Mouse (Mus musculus) neural tube, embryonic 13.5 days (tissue): ENCODE results near the gene Rgs12. TPM values are rescaled to one million over a fixed set of nuclear protein-coding genes. Genes with fewer than 3 reads are reported as not detected.

Experiments
- ATAC-seq: fragments of 200-750 bp; cut with Nextera tagmentation; 2 replicates; pipeline ENCODE4 v1.8.0; 2017; ENCODE audit warnings: low read depth, mild to moderate bottlenecking, moderate TSS enrichment, moderate library complexity
- H3K27ac ChIP-seq: fragments of 300-500 bp; sonication (generic); replicated peaks from 2 replicates; pipeline ENCODE4 v1.5.1; 2015; ENCODE audit warnings: moderate library complexity, mild to moderate bottlenecking, inconsistent platforms
- H3K27me3 ChIP-seq: fragments of 300-500 bp; sonication (generic); 2 replicates; pipeline ENCODE4 v1.6.1; 2015; ENCODE audit warnings: mild to moderate bottlenecking, inconsistent platforms
- H3K36me3 ChIP-seq: fragments of 300-500 bp; sonication (generic); 2 replicates; pipeline ENCODE4 v1.6.1; 2015; ENCODE audit warnings: mild to moderate bottlenecking, inconsistent platforms
- H3K4me1 ChIP-seq: fragments of 300-500 bp; sonication (generic); replicated peaks from 2 replicates; pipeline ENCODE4 v1.6.1; 2015; ENCODE audit warnings: inconsistent platforms
- H3K4me2 ChIP-seq: fragments of 300-500 bp; sonication (generic); 2 replicates; pipeline ENCODE4 v1.6.1; 2015; ENCODE audit warnings: inconsistent platforms, mild to moderate bottlenecking, moderate library complexity
- H3K4me3 ChIP-seq: fragments of 300-500 bp; sonication (generic); 2 replicates; pipeline ENCODE4 v1.5.1; 2015; ENCODE audit warnings: mild to moderate bottlenecking, inconsistent platforms
- H3K9ac ChIP-seq: fragments of 300-500 bp; sonication (generic); 2 replicates; pipeline ENCODE4 v1.6.1; 2015; ENCODE audit warnings: moderate library complexity, mild to moderate bottlenecking, inconsistent platforms
- H3K9me3 ChIP-seq: fragments of 300-500 bp; sonication (generic); 2 replicates; pipeline ENCODE4 v1.6.1; 2016; ENCODE audit warnings: inconsistent platforms
- WGBS: fragments of 180-500 bp; shearing (Covaris S2); methylation state at CpG from one replicate; pipeline ENCODE4 v1.1.7; 2015; 5-methylcytosine and 5-hydroxymethylcytosine counted together
- microRNA-seq: library from miRNA; unstranded; fragments of <30 nt; microRNA quantifications from one replicate; pipeline ENCODE4, GENCODE M21; 2016
- polyA plus RNA-seq: library from polyadenylated mRNA; unstranded; fragments of >200 nt; fragmentation: Nextera tagmentation; extraction: Ambion mirVana; gene quantifications from 2 replicates; pipeline ENCODE4 v1.2.1, GENCODE M21; 2015

The Rgs12 gene
- polyA plus RNA-seq, 1 experiment from 2014 or later, result 44.7 TPM

- Histone ChIP-seq H3K27ac (no peak overlapping the region), H3K9me3 (no peaks in the 10 kb centered on the region), H3K4me1 (peaks cover 12% of the 10 kb centered on the region), H3K36me3 (peaks cover 6% of the 10 kb centered on the region; the same call in 1 of the 2 replicates), H3K27me3 (peaks cover 12% of the 10 kb centered on the region), H3K9ac (no peak overlapping the region), H3K4me2 (no peak overlapping the region), H3K4me3 (no peak overlapping the region)
- no peak for ATAC-seq
- WGBS, result 72% methylated on average over 9 of the region's 9 CpGs
These were observed 124.7 kb downstream of the Rgs12 start for GRCm38 (mm10) chr5:35073992-35074391.

DNA sequence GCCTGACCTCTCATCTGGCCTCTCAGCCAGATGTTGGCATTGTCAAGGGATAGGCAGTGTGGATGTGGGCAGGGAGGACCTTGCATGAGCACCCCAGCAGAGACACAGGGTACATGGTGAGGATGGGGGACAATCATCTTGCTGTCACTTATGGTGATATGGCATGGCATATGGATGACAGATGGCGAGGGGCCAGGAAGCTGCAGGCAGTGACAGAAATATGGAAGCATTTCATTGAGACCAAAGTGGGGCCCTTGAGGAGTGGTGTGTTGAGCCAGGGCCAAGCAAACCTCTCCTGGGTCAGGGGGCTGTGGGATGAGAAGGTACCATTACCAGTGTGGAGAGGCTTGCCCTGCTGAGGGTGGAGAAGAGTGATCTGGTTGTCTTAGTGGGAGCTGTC lies 127.1 kb downstream of the Rgs12 start:
- H3K4me3 ChIP-seq, result no peak overlapping the region
- H3K9ac ChIP-seq, result no peak overlapping the region
- peaks cover 11% of the 10 kb centered on the region; the same call in 1 of the 2 replicates for H3K4me1 ChIP-seq
- H3K27ac ChIP-seq, result no peak overlapping the region
- 85% methylated on average over 1 of the region's 1 CpGs for WGBS
- ATAC-seq, result no peak
- peaks cover 6% of the 10 kb centered on the region; the same call in 1 of the 2 replicates for H3K36me3 ChIP-seq
- no peaks in the 10 kb centered on the region for H3K9me3 ChIP-seq
- no peak overlapping the region for H3K4me2 ChIP-seq
- H3K27me3 ChIP-seq, result peaks cover 20% of the 10 kb centered on the region

DNA sequence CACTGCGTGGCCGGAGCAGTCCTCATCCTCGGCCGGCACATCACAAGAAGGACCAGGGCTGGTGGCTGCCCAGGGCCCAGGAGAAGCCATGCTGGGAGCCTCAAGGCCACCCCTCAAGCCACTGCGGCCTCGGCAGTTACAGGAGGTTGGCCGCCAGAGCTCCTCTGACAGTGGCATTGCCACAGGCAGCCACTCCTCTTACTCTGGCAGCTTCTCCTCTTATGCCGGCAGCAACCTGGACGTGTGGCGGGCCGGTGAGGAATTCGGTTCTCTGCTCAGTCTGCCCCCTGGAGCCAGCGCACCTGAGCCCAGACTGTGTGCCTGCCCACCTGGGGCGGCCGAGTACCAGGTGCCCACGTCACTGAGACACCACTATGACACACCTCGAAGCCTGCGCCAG lies 129.9 kb downstream of the Rgs12 start:
- no peak for ATAC-seq
- Histone ChIP-seq H3K9me3 (no peaks in the 10 kb centered on the region), H3K36me3 (peaks cover 6% of the 10 kb centered on the region; the same call in 1 of the 2 replicates), H3K4me2 (no peak overlapping the region), H3K4me3 (no peak overlapping the region), H3K9ac (no peak overlapping the region), H3K27ac (no peak overlapping the region), H3K27me3 (peaks cover 20% of the 10 kb centered on the region), H3K4me1 (peaks cover 9% of the 10 kb centered on the region; the same call in 1 of the 2 replicates)
- WGBS, result 35% methylated on average over 18 of the region's 18 CpGs

DNA sequence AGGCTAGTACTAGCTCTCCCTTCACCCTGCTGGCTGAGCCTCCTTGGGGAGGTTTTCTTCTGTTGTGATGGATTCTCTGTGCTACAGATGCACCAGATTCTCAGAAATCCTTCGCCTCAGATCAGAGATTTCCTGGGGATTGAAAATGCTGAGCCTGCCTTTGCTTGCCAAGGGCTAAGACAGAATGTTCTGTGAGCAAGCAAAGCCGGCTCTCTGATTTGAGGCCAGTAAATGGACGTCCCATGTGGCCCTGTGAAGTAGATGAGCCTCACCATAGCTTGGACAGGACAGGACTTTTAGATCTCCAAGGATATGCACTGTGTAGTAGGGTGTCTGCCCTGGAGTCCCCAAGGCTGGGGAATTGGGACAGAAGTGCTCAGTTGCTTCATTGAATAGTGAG lies 135.7 kb downstream of the Rgs12 start:
- Histone ChIP-seq H3K4me2 (no peak overlapping the region), H3K9me3 (no peaks in the 10 kb centered on the region), H3K27me3 (no peaks in the 10 kb centered on the region), H3K4me3 (no peak overlapping the region), H3K36me3 (no peaks in the 10 kb centered on the region), H3K9ac (0 out of 2 replicates have a peak overlapping the region, but pooled peaks have one; percentile 34), H3K4me1 (no peaks in the 10 kb centered on the region), H3K27ac (no peak overlapping the region)
- ATAC-seq, result no peak
- 66% methylated on average over 3 of the region's 3 CpGs for WGBS

GRCm38 (mm10) chr5:35088785-35089613 lies 139.8 kb downstream of the Rgs12 start:
- no peaks in the 10 kb centered on the region for H3K9me3 ChIP-seq
- H3K9ac ChIP-seq, result no peak overlapping the region
- H3K27ac ChIP-seq, result no peak overlapping the region
- 70% methylated on average over 9 of the region's 9 CpGs for WGBS
- no peaks in the 10 kb centered on the region for H3K27me3 ChIP-seq
- peaks cover 35% of the 10 kb centered on the region for H3K36me3 ChIP-seq
- no peak for ATAC-seq
- H3K4me2 ChIP-seq, result no peak overlapping the region
- H3K4me1 ChIP-seq, result no peaks in the 10 kb centered on the region
- no peak overlapping the region for H3K4me3 ChIP-seq

Small RNA genes lying within 50 kb of the gene (microRNA-seq; reads per million reads assigned to microRNA genes)
- 6.2 reads per million, percentile 21 among the genes with 10 or more reads in this experiment for gene Mir3097

Other genes starting within 250 kb of the Rgs12 start
- 12.8 and 13.9 TPM in 2 replicates for gene Htt, start 187.7 kb upstream of the Rgs12 start, polyA plus RNA-seq
- gene Msantd1, start 41.4 kb upstream of the Rgs12 start, polyA plus RNA-seq, result 1.8 and 2.3 TPM in 2 replicates
- 0.84 TPM in 1 of 2 replicates, not detected in the other for gene Hgfac, start 92.1 kb downstream of the Rgs12 start, polyA plus RNA-seq
- 3.7 and 4.5 TPM in 2 replicates for gene Dok7, start 107.3 kb downstream of the Rgs12 start, polyA plus RNA-seq
- 136 and 148 TPM in 2 replicates for gene Lrpap1, start 156.3 kb downstream of the Rgs12 start, polyA plus RNA-seq